Mouse (Mus musculus) embryo, embryonic 11 days (tissue): Measurements from ENCODE around the gene Ess2.

Experiments
- DNase-seq: peaks from one replicate; pipeline ENCODE4 v3.0.0-alpha.2; 2015

Ess2 gene

DNA sequence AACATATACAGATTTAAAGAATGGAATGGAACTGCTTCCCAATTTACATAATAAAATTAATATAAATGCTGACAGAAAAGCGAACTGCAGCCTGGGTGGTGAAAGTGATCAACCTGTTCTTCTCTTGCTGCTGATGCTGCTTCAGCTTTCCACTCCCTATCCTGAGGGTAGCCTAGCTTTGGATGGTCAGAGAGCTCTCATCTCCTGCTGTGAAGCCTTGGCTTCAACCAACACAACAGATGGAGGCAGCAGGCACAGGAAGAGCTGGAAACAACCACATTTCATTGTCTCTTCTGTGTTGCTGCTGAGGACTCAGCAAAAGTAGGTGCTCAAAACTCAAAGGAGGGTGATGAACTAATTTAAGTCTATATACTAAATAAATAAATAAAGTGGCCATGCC is 59.3 kb downstream of the Ess2 start:
- no peak for DNase-seq

DNA sequence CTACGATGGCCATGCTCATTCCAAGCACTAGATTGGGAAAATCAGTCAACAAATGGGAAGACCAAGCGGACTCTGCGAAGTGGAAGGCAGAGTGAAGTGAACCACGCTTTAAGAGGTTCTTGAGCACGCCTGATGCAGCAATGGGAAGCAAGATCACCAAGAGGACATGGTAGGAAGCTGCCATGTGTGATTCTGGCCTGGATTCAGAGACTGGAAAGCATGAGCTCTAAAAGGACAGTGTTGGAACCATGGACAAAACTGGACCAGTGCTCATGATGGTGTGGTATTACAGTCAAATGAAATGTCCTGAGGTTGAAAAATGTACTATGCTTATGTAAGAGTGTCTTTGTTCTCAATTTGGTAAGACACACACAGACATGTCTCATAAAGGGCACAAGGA is 59.8 kb downstream of the Ess2 start:
- no peak for DNase-seq
